Mouse (Mus musculus): ENCODE results near the gene Fmo5.

Fmo5 gene

DNA sequence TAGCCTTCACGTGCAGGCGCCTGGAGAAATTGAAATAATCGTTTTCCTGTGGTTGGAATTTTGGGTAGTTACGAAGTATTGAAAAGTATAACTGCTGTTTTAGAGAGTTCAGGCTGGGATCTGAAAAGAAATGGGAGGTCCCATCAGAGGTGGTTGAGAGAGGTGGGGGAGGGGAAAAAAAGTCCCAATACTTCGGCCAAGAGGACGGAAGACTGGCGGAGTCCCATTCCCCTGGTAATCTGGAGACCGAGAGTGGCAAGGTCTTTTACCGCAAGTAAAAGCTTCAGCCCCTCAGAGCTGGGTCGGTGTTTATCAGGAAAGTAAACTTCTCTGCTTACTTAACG is 53.5 kb downstream of the Fmo5 start:
- no peak for DNase-seq

DNA sequence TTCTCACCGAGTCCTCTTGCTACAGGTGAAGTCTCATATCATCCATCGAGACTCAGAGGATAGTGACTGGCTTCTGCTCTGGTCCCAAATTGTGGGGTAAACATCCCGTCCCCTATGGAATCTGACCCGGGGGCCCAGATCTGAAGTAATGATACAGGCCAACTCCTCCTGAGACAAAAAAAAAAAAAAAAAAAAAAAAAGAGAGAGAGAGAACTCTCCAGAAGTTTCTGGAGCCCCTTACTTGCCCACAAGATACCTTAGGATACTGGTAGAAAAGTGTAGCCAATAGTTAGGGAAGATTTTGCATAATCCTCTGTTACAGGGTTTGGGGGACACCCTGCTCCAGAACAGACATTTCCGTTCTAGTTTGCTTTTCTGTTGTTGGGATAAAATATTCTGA is 54.0 kb downstream of the Fmo5 start:
- DNase-seq, result no peak

DNA sequence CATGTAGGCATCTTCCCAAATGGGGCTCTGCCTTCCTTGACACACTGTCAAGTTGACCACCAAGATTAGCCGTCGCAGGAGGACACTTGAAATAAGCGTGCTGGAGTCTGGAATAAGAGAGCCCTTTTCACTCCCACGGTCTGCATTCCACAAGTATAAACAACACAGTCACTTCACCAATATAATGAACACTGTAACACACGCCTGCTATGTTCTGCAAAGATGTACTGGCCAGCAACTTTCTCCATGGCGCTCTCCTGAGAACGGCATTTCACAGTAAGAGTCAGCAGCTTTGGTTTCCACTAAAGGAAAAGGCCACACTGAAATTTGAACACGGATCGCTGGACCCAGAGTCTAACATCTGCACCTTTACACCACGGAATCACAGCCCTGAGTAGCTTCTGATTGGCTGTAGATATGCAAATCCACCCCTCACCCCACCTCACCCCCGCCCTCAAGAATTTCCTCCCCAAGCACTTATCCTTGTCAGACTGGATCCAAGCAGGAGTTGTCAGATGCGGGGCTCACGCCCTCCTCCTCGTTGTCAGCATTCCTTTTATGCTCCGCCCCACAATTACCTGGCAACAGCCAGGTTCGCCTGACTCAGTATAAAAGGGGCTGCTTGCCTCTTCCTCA is 55.1 kb downstream of the Fmo5 start:
- no peak for DNase-seq

DNA sequence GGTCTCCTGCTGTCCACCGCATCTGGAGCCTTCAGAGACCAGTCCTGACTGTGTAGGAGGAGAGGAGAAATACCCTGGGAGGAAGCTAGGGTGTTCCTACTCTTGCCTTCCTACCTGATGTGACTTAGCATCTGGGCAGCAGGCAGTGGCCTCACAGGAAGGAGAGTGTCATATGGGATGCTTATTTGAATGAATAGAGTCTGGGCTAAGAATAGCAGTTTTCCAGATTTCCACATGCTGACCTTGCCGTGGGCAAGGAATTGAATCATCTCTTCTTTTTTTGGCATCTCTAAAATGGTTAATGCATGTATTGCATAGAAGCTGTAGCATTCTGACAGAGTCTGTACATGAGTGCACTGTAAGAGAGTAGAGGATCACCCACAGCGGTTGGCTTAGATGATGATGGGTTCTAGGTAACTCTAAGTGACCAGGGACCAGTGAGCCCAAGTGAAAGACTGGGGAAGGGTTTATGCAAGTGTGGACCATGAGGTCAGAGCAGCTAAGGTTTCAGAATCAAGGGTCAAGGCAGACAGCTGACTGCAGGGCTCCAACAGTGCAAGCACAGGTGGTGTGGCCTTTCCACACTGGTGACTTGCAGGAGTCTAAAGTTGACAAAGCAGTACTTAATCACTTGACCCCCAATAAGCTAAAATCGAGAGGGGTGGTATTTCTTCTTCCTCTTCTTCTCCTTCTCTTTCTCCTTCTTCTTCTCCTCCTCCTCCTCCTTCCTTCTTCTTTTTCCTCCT is 57.9 kb downstream of the Fmo5 start:
- DNase-seq, result no peak

DNA sequence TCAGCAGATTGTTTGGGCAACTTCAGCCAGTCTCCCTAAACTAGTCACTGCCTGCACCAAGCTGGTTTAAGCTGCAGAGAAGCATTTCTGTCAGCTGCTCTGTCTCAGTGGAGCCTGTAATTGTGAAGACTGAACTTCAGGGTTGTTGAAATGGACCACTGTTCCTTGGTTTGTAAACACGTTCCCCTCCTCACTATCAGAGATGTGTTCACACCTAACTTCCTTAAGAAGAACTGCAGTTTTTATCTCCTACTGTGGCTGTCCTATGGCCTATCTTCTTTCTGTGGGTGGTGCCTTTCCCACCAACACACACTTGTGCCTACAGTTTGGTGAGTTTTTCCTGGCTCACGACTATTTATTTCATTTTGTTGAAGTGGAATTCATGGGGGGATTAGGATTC is 60.7 kb downstream of the Fmo5 start:
- DNase-seq, result no peak

DNA sequence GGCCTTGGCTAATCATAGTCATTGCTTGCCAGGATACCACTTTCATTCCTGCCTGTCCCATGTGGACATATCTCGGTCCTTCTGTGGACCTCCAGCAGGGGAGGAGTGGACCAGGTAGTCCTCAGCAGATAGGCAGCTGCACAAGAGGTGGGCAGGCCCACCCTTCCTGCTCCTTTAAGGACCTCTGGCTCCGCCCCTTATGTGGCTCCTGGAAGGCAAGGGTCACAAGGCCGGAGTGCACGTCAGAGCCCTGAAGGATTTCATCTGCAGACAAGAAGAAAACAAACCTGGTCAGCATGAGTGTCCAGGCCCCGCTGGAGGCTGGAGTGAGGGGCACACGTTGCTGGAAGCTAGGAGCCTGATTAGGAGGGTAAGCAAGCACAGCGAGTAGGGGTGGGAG is 62.0 kb downstream of the Fmo5 start:
- DNase-seq, result no peak

DNA sequence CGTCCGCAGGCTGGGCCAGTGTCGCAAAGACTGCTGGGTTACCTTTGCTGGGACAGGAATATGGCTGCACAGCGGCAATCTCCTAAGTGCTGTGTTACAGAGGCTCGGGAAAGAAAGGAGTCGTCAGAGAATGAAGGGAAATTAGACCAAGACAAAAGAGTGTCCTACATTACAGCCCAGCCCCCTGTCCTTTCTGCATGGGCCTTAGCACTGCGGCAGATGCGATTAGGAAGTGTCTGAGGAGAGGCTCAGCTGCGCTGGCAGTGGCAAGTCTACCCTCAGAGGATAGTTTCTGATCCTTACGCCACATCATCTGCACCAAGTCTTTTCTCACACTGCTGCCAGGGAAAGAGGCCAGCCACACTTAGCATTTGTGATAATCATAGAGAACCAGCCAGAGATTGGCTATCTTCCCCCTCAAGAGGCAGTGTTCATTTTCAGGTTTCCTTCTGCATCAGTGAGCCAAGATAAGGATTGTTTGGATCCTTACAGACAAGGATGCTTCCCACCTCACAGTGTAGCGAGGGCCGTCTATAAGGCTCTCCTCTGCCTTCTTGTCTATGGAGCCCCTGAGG is 62.9 kb downstream of the Fmo5 start:
- DNase-seq, result no peak

DNA sequence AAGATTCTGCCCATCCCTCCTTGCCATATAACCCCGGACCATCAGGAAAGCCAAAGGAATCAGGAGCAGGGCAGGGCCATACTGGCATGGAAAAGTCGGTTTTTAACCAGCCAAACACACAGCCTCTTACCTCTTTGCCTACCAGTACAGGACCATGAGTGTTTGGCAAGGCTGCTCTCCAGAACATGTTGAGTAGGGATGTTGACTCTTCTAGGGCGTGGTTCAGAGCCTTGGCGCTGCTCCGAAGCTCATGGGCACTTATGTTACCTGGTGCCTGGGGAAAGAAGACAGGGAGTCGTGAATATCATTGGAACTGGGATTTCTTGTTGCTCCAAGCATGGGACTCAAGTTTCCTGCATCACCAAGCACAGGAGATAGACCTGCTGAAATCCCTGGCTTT is 65.2 kb downstream of the Fmo5 start:
- no peak for DNase-seq

DNA sequence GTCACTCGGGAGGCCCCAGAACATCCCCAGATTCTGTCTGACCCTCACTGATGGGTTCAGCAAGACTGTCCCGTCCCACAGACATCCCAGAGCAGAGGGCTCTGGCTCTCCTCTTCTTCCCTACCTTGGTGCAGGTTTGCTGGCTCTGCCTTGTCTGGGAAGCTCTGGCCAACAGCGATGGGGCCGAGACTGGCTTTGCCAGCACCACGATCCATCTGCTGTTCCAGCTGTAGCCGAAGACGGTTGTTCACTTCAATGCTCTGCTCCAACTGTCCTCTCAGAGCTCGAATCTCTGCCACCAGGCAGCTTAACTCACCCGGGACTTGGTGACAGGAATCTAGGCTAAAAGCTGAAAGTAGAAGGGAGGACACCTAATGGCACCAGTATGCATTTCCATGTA is 68.3 kb downstream of the Fmo5 start:
- DNase-seq, result no peak

DNA sequence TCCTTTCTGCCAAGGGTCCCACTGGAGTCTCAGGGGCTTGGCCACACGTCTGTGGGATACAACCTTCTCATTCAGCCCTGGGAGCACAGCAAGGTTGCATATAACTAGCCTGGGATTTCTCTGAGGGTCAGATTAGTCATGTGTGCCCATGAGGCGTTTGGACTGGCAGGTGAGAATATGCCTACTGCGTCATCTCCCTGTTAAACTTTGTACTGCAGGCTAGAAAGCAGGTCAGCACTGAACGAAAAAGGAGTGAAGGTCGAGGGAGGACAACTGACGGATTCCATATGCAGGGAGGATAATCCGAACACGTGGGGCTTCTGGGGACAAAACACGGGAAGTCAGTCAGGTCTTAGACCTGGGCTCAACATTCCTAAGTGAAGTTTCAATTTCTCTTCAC is 68.7 kb downstream of the Fmo5 start:
- no peak for DNase-seq

DNA sequence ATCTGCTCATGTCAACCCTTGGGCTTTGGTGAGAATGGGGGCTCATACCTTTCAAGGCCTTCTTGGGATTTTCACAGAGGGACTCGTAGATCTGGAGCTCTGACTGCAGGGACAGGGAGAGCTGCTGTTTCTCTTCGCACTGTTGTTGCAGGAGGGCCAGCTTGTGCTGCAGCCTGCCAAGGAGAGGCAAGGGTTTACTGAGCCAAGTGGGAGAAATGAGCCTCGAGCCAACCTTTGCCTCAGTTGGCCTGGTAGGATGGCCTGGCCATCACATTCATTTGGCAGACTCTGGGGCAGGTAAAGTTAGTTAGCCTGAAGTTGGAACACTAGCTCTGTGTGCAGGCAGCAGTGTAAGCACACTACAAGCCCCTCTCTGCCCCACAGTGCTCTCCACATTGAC is 70.5 kb downstream of the Fmo5 start:
- no peak for DNase-seq

DNA sequence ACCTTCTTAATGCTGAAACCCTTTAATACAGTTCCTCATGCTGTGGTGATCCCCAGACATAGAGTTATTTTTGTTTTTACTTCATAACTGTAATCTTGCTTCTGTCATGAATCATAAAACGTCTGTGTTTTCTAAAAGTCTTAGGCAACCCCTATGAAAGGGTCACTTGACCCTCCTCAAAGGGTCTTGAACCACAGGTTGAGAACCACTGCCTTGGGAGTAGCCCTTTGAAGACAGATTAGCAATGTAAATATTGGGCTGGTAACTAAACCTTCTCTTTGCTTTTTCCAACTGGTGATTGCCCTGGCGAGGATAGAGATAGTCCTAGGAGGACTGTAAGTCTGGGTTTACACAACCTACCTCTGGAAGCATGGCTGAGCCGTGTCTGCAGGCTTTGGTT is 72.6 kb downstream of the Fmo5 start:
- DNase-seq, result no peak

DNA sequence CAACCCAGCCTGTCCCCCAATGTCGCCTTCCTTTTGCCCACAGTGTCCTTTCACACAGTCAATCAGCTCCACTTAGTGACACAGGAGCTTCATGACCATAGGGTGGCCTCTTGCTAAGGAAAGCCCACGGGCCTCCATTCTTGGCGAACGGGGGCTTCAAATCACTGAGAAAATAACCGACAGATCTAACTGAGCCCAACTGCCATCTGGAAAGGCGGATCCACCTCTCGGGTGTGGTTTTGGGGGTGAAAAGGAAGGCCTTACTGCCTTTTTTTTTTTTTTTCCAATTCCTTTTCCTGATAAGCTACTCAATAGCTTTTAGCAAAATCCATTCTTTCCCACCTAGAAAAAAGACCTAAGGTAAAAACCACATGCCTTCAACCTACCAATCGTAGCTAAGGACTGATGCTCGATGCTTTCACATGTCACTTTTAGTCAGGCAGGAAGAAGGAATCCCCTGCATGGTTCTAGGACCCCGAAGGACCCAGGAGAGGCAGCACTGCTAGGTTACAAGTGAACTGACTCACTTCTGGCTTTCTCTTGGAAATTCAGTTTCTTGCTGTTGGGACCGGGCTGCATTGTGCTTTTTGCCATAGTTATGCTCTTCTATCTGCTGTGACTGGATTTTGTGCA is 74.0 kb downstream of the Fmo5 start:
- no peak for DNase-seq
